Mouse (Mus musculus) spleen, postnatal 36 days (tissue): ENCODE data around the gene Svopl.
A peak's percentile ranks its signal among the peaks of the same experiment; 100 is the strongest.

Source experiments
- DNase-seq, 2 experiments: peaks; one replicate each; pipeline ENCODE4 v3.0.0; 2022; ENCODE audit warnings: low spot score in 2 of 2, mixed read lengths in 1 of 2

Gene Svopl

DNA sequence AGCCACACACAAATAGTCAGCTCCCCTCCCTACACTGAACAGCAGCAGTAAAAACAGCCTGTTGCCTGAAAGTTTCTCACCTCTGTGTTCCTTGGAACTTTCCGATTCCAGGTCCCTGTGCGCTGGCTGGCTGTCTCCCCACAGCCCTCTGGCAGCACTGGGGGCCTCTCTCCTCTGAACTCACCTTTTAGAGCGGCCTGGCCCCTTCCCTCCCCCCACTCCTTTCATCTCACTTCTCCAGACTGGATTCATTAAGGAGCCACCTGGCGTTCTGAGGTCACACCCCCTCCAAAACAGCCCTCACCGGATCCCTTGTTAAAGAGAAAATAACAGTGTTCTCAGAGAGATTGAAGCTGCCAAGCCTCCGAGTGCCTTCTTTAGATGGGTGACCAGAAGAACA, at the start of gene Svopl:
Gene Svopl (minus strand): TSS at position 159 of the 400 bp plus-strand sequence.
- no peak for DNase-seq

- DNase-seq: no peak
Observed at GRCm38 (mm10) chr6:38094701-38095100, 47.9 kb upstream of the Svopl start.

GRCm38 (mm10) chr6:38092539-38092938, 45.7 kb upstream of the Svopl start:
- no peak for DNase-seq

DNA sequence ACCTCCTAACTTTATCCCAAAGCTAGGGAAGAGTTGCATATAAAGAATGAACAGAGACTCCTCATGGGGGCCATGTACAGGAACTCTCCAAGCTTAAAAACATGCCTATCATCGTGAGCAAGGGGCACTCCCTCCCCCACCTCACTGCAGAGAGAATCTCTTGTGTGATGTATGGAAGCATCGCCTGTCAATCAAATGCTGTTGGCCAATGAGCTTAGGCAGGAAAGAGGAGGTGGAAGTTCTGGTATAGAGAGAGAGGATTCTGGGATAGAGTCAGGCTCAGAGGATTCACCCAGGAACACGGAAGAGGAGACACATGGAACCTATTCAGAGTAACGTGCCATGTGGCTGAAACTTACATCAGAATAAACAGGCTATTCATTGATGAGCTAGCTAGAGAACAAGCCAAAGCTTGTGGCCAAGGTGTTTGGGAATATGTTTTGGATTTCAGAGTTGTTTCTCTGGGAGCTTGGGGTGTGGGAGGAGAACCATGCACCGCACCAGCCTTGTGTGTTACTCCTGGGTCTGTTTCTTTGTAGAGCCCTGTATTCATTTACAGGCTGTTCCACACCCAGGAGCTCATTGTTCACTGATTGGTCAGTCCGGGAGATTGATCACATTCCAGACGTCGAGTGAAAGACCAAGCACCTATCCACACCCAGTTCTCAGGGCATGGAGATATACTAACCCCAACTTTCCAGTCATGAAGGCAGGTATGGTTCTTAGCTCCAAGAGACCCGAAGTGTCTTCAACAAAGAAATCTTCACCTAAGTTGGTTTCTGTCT, 40.6 kb upstream of the Svopl start:
- no peak for DNase-seq

GRCm38 (mm10) chr6:38083204-38083603, 36.4 kb upstream of the Svopl start:
- DNase-seq: no peak

DNA sequence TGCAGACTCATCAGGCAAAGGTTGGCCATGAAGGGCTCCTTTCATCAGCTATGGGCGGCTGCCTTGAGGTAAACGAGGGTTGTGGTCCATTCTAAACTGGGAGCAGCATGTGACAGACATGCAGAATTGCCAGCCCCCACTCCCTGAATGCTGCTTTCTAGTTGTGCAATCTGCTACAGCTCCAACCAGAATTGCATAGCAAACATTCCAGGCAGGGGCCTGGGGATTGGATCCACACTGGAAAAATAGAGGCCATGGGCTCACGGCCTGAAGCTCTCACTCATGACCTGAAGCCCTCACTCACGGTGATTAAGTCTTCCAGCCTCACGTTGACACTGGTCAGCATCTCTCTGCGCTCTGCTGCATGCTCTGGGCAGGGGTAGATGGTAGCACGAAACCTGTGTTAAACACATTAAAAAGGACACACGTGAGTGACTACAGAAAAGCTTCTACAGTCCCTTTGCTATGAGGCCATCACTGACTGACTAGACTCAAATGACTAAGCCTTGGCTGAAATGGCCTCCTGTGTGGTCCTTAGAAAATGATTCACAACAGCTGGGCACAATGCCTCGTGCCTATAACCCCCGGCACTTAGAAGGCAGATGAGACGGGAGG, 35.0 kb upstream of the Svopl start:
- DNase-seq: no peak

- no peak for DNase-seq
Observed at GRCm38 (mm10) chr6:38080364-38080763, 33.6 kb upstream of the Svopl start.

GRCm38 (mm10) chr6:38073592-38073991, 26.8 kb upstream of the Svopl start:
- no peak for DNase-seq

GRCm38 (mm10) chr6:38072137-38072796, 25.5 kb upstream of the Svopl start:
- DNase-seq: no peak

DNA sequence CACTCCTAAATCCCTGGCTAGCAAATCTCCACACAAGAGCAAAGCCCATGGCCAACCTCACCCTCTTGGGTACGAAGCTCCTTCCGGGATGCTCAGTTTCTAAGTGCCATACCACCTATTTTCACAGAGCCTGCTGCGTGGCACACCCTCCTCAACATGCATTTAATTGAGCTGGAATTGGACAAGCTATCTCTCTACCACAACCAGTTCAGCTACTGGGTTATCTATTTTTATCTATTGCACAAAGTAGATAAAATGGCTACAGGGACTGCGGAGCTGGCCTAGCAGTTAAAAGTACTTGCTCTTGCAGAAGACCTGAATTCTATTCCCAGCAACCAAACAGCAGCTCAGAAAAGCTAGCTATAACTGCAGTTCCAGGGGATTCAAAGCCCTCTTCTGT, 24.5 kb upstream of the Svopl start:
- DNase-seq: no peak

- peak; percentile 42 to 57 for DNase-seq
Observed at GRCm38 (mm10) chr6:38066215-38066614, 19.4 kb upstream of the Svopl start.

DNA sequence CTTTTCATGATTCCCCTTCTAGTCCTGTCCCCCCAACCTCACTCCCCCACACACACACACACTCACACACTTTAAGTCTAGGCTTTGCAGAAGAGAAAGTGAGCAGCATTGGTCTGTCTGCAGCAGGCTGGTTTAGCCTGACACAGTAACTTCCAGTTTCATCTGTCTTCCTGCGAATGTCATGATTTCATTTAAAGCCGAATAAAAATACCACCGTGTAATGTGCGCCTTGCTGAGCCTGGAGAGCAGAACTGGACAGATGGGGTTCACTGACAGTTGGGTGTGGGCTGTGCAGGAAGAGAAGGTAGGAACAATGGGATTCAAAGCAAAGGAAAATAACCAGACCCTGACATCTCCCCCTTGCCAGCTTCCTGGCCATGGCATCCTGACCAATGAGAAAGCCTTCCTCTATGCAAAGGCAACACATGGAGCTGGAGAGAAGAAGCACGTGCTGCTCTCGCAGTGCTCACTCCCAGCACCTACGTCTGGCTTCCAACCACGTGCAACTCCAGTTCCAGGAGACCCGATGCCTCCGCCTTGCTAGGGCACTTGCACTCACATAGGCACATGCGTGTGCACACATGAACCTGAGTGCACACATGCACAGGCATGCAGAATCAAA, 18.8 kb upstream of the Svopl start:
- peak in 1 of 2 experiments; percentile 14 for DNase-seq

DNA sequence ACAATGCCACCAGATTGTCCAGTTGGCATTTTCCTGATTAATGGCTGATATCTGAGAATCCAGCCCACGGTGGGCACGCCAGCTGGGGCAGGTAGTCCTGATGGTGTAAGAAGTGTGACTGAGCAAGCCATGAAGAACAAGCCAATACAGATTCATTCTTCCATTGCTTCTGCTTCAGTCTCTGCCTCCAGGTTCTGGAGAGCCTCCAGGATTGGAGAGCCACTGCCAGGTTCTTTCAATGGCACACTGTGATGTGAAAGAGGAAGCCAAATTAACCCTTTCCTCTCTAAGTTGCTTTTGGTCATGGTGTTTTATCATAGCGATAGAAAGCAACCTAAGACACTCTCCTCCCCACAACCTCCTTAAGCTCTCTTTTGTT, 18.3 kb upstream of the Svopl start:
- DNase-seq: no peak

- peak; percentile 55 to 58 for DNase-seq
Observed at GRCm38 (mm10) chr6:38064621-38065020, 17.8 kb upstream of the Svopl start.

- no peak for DNase-seq
Observed at GRCm38 (mm10) chr6:38058805-38059204, 12.0 kb upstream of the Svopl start.

GRCm38 (mm10) chr6:38055471-38056330, 8.9 kb upstream of the Svopl start:
- no peak for DNase-seq

DNA sequence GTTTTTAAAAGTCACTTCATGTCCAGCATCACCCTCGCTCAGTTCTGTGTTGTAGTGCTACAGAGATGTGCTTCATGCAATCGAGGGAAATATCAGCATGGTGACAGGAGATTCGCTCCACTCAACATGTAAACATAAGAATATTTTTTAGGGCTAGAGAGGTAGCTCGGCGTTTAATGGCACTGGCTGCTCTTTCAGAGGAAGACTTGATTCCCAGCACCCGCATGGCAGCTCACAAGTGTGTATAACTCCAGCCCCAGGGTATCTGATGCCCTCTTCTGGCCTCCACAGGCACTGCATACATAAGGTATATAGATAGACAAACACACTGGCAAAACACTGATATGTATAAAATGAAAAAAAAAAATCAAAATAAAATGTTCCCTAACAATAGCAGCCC, 2.8 kb upstream of the Svopl start:
- peak; percentile 24 to 38 for DNase-seq

DNA sequence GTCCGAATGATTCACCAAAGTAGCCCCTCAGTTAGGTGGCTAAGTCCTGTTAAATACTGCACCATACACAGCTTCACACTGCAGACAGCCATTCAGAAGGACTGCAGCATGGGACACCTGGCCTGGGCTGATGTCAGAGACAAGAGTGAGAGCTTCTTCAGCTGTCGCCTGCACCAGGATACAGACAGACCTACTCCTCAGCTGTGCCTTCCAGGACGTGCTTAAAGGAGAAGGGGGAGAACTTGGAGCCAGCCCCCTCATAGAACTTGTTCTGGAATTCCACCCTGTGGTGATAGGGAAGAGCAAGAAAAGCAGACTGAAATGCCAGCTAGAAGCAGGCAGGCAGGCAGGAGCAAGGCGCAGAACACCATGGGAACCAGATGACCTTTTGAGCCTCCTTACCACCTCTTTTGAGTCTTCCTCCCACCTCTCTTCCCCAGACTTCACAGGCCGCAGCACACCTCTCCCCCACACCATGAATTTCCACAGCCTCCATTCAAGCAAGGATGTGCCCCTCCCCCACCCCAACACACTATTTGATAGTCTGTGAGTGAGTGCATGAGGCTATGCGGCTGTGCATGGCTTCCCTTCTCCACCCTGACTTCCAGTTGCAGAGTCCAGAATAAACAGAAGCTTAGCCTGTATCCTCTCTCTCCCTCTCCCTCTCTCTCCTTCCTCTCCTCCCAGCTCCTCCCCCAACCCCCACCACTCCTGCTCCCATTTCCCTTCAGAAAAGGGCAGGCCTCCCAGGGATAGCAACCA, 2.2 kb upstream of the Svopl start:
- DNase-seq: no peak

DNA sequence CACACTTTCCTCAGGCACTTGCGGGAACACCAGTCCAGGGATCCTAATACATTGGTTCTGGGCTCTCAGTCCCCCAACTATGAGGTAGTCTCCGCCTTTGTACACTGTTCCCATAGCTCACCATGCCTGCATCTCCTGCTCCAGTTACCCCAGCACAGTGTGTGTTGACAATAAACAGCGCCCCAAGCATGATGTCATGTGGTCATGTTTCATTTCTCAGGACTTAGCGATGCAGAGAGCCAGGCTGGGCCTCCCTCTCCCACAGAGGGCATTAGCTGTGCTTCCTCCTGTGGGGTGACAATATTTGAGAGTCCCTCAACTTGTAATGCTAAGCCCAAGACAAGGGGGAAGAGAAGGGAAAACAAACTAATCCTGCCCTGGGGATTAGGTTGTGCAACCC, 1.2 kb upstream of the Svopl start:
- peak; percentile 41 to 60 for DNase-seq

- DNase-seq: no peak
Observed at GRCm38 (mm10) chr6:38032801-38033566, 13.8 kb downstream of the Svopl start.
